Mouse (Mus musculus) embryonic facial prominence, embryonic 15.5 days (tissue): ENCODE measurements around the gene Cmas. TPM values are rescaled to one million over a fixed set of nuclear protein-coding genes. Genes with fewer than 3 reads are reported as not detected.

Experiments used
- ATAC-seq: fragments of 200-750 bp; cut with Nextera tagmentation; 2 replicates; pipeline ENCODE4 v1.8.0; 2017; ENCODE audit warnings: low read depth, moderate TSS enrichment; ENCODE audit not compliant: insufficient number of reproducible peaks, low FRiP score, low TSS enrichment
- H3K27ac ChIP-seq: fragments of 300-500 bp; sonication (generic); replicated peaks from 2 replicates; pipeline ENCODE4 v1.5.1; 2015; ENCODE audit warnings: mild to moderate bottlenecking, inconsistent platforms
- H3K27me3 ChIP-seq: fragments of 300-500 bp; sonication (generic); 2 replicates; pipeline ENCODE4 v1.6.1; 2015; ENCODE audit warnings: inconsistent platforms
- H3K36me3 ChIP-seq: fragments of 300-500 bp; sonication (generic); 2 replicates; pipeline ENCODE4 v1.6.1; 2015; ENCODE audit warnings: mild to moderate bottlenecking, inconsistent platforms
- H3K4me1 ChIP-seq: fragments of 300-500 bp; sonication (generic); 2 replicates; pipeline ENCODE4 v1.6.1; 2015; ENCODE audit warnings: inconsistent platforms
- H3K4me2 ChIP-seq: fragments of 300-500 bp; sonication (generic); replicated peaks from 2 replicates; pipeline ENCODE4 v1.6.1; 2015; ENCODE audit warnings: mild to moderate bottlenecking, inconsistent platforms
- H3K4me3 ChIP-seq: fragments of 300-500 bp; sonication (generic); replicated peaks from 2 replicates; pipeline ENCODE4 v1.5.1; 2015; ENCODE audit warnings: mild to moderate bottlenecking, inconsistent platforms
- H3K9ac ChIP-seq: fragments of 300-500 bp; sonication (generic); 2 replicates; pipeline ENCODE4 v1.6.1; 2015; ENCODE audit warnings: inconsistent platforms
- H3K9me3 ChIP-seq: fragments of 300-500 bp; sonication (generic); replicated peaks from 2 replicates; pipeline ENCODE4 v1.6.1; 2016; ENCODE audit warnings: inconsistent platforms
- WGBS: fragments of 180-500 bp; shearing (Covaris S2); methylation state at CpG from one replicate; pipeline ENCODE4 v1.1.7; 2015; 5-methylcytosine and 5-hydroxymethylcytosine counted together
- polyA plus RNA-seq: library from polyadenylated mRNA; unstranded; fragments of >200 nt; fragmentation: Nextera tagmentation; extraction: Ambion mirVana; gene quantifications from 2 replicates; pipeline ENCODE4 v1.2.1, GENCODE M21; 2015

The Cmas gene
- polyA plus RNA-seq, result 81.9 and 83.5 TPM in 2 replicates

DNA sequence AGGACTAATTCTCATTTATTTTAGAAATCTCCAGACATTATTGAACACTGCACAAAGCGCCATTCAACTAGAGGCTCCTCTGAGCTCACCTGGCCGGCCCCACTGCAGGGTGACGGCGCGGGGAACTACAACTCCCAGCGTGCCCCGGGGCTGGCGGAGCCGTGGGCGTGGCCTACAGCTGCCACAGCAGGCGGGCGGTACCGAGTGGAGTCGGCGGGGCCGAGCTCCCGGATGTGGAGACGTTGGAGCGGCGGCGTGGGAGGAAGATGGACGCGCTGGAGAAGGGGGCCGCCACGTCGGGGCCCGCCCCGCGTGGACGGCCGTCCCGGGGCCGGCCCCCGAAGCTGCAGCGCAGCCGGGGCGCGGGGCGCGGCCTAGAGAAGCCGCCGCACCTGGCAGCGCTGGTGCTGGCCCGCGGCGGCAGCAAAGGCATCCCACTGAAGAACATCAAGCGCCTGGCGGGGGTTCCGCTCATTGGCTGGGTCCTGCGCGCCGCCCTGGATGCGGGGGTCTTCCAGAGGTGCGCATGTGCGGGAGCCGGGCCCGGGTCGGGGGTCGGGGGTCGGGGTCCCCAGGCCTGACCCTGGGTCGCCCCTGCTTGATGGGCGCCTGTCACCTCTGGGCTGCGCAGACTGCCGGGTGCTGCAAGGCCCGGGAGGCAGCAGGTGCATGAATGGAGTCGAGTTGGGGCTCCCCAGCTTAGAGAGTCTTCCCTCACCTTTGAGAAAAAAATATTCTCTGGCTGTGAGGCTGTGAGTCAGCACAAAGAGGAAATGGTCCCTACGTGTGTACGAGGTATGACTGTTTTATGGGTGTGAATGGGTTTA, at the start of gene Cmas:
Cmas (plus strand) TSS at position 180 of the 827 bp plus-strand sequence.
- Histone ChIP-seq H3K9me3 (no peaks in the 10 kb centered on the region), H3K27ac (peak within 1 kb of the TSS; percentile 72), H3K36me3 (0 out of 2 replicates have a peak, but pooled peaks cover 2% of the 10 kb centered on the region), H3K4me1 (peaks cover 13% of the 10 kb centered on the region; the same call in 1 of the 2 replicates), H3K27me3 (peaks cover 15% of the 10 kb centered on the region), H3K9ac (peak within 1 kb of the TSS; percentile 72), H3K4me2 (peak within 1 kb of the TSS; percentile 77), H3K4me3 (peak within 1 kb of the TSS; percentile 73)
- under 1% methylated on average over 54 of the region's 68 CpGs for WGBS
- ATAC-seq, result peak; percentile 96

DNA sequence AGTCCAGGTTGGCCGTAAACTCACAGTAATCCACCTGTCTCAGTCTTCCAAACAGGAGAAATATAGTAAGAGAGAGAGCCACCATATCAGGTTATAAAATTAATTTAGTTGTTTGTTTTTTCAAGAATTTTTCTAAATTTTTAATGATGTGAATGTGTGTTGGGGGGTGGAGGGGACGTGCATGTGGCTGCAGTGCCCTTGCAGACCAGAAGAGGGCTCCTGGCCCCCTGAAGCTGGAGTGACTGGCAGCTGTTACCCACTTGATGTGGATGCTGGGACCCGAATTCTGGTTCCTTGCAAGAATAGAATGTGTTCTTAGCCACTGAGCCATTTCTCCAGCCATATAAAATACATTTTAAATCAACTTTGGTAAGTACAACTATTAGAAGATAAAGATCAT, 49.8 kb upstream of the Cmas start:
- Histone ChIP-seq H3K9me3 (no peaks in the 10 kb centered on the region), H3K4me3 (no peak overlapping the region), H3K4me2 (no peak overlapping the region), H3K27ac (no peak overlapping the region), H3K4me1 (peaks cover 9% of the 10 kb centered on the region), H3K9ac (no peak overlapping the region), H3K36me3 (no peaks in the 10 kb centered on the region), H3K27me3 (no peaks in the 10 kb centered on the region)
- 74% methylated on average over 3 of the region's 3 CpGs for WGBS
- ATAC-seq, result no peak

DNA sequence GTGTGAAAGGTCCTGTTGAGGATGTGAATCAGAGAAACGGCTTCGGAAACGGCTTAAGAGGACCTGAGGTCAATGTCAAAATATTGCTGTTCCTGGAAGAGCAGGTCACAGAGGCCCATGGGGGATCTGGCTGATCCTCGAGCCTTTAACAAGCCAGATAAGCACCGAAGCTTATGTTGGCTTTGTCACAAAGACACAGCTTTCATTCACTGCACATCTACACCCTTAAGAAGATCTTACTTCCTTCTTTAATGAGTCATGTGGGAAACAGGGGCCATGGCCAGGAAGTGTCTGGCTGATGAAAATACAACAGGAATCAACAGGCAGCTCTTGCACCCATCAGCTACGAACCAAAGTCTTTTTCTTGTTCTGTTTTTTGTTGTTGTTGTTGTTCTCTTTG, 48.1 kb upstream of the Cmas start:
- no peak for ATAC-seq
- Histone ChIP-seq H3K36me3 (no peaks in the 10 kb centered on the region), H3K4me1 (no peaks in the 10 kb centered on the region; the same call in 1 of the 2 replicates), H3K4me2 (no peak overlapping the region), H3K9me3 (no peaks in the 10 kb centered on the region), H3K4me3 (no peak overlapping the region), H3K27ac (no peak overlapping the region), H3K9ac (no peak overlapping the region), H3K27me3 (no peaks in the 10 kb centered on the region)
- 71% methylated on average over 6 of the region's 6 CpGs for WGBS

DNA sequence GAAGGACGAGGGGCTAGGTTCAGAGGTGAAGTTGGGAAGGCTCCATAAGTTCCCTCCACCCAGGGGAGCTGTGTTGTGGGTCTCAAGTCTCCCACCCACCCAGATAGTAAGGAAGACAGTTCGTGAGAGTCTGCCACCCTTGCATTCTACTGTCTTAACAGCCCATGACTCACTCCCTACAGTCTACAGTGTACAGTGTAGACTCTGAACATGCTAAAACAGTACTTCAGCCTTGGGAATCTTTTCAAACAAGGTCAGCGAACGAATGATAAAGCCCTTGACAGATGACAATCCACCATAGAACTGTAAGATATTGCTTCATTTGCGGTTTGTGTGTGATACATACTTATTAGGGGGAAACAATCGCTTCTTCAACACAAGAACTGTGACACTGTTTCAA, 45.8 kb upstream of the Cmas start:
- no peak overlapping the region for H3K9ac ChIP-seq
- WGBS, result 78% methylated on average over 6 of the region's 6 CpGs
- no peak overlapping the region for H3K4me2 ChIP-seq
- ATAC-seq, result no peak
- H3K4me1 ChIP-seq, result no peaks in the 10 kb centered on the region; the same call in 1 of the 2 replicates
- no peaks in the 10 kb centered on the region for H3K36me3 ChIP-seq
- H3K27me3 ChIP-seq, result no peaks in the 10 kb centered on the region
- no peaks in the 10 kb centered on the region for H3K9me3 ChIP-seq
- no peak overlapping the region; the same call in 1 of the 2 replicates for H3K27ac ChIP-seq
- no peak overlapping the region for H3K4me3 ChIP-seq

DNA sequence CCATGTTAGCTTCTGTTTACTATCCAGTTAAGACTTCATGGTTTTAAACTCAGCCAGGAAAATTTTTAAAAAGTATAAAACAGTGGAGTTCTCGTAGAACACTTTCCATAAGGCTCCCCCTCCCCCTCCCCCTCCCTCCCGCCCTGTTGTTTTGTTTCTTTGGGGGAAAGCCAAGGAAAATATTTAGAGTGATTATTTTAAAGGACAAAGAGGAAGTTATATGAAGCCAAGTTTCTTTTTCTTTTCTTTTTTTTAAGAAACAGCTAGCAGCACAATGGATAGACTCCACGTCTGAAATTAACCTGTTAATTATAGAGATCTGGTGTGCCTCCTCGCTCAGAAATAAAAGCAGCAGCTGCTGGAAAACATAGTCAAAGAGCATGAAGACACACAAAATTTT, 45.4 kb upstream of the Cmas start:
- H3K9ac ChIP-seq, result no peak overlapping the region
- H3K27me3 ChIP-seq, result no peaks in the 10 kb centered on the region
- 0 out of 2 replicates have a peak overlapping the region, but pooled peaks have one; percentile 22 for H3K27ac ChIP-seq
- no peaks in the 10 kb centered on the region; the same call in 1 of the 2 replicates for H3K9me3 ChIP-seq
- H3K4me2 ChIP-seq, result no peak overlapping the region
- H3K4me3 ChIP-seq, result no peak overlapping the region
- no peak for ATAC-seq
- WGBS, result 26% methylated on average over 4 of the region's 4 CpGs
- no peaks in the 10 kb centered on the region for H3K36me3 ChIP-seq
- H3K4me1 ChIP-seq, result no peaks in the 10 kb centered on the region; the same call in 1 of the 2 replicates

DNA sequence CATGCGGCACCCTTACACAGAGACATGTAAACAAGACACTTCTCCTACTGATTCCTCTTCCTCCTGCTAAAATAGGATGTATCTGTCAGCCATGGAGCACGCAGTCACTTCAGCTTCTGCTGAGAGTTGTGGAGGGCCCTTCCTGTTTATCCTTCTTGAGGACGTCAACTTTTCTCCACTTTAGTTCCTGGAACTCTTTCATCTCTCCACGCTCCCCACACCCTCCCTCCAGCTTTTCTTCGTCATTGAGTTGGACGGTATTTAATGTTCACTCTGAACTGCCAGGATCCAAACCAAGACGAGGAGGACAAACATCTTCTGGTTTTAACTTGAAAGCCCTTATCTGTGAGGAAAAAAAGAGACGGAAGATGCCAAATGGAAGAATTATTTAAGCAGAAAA, 41.5 kb upstream of the Cmas start:
- H3K9me3 ChIP-seq, result no peaks in the 10 kb centered on the region; the same call in 1 of the 2 replicates
- H3K9ac ChIP-seq, result no peak overlapping the region
- no peak overlapping the region for H3K4me3 ChIP-seq
- ATAC-seq, result no peak
- H3K4me1 ChIP-seq, result no peaks in the 10 kb centered on the region; the same call in 1 of the 2 replicates
- 77% methylated on average over 8 of the region's 8 CpGs for WGBS
- no peaks in the 10 kb centered on the region for H3K27me3 ChIP-seq
- no peak overlapping the region for H3K4me2 ChIP-seq
- no peaks in the 10 kb centered on the region for H3K36me3 ChIP-seq
- no peak overlapping the region for H3K27ac ChIP-seq

DNA sequence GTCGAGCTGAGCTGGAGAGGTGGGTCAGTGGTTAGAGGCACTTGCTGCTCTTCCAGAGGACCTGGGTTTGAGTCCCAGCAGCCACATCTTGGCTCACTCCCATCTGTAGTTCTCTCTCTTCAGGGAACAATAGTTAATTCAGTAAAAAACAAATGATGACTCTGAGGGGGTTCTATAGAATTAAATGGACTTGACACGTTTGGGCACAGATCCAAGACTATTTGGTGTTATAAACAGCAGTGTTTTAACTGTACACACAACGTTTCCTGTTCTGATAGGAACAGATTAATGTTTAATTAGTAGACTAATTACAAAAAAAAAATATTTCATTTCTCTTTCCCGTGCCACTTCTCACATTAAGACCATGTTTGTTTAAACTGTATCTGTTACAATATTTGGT, 39.3 kb upstream of the Cmas start:
- no peaks in the 10 kb centered on the region; the same call in 1 of the 2 replicates for H3K4me1 ChIP-seq
- 72% methylated on average over 4 of the region's 4 CpGs for WGBS

DNA sequence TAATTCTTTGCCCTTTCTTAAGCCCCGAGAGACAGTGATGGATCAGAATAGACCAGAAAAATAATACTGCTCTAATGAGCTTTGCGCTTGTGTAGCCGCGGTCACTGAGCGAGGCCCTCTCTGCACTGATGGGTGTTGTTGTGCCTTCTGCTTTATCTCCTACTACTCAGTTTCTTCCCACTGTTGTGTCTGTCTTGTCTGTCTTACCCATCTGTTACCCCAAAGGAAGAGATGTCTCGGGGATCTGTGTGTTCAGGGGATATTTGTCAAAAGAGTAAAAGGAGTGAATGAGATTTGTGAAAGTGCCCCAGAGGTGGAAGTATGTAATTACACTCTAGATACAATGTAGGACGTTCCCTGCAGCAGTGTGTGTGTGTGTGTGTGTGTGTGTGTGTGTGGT, 38.3 kb upstream of the Cmas start:
- no peak overlapping the region for H3K27ac ChIP-seq
- no peaks in the 10 kb centered on the region for H3K27me3 ChIP-seq
- H3K9me3 ChIP-seq, result no peaks in the 10 kb centered on the region; the same call in 1 of the 2 replicates
- ATAC-seq, result no peak
- WGBS, result 63% methylated on average over 7 of the region's 7 CpGs
- H3K4me1 ChIP-seq, result no peaks in the 10 kb centered on the region
- H3K4me3 ChIP-seq, result no peak overlapping the region
- H3K4me2 ChIP-seq, result no peak overlapping the region
- no peaks in the 10 kb centered on the region for H3K36me3 ChIP-seq
- H3K9ac ChIP-seq, result no peak overlapping the region

More for the DNA sequence above, 39.3 kb upstream of the Cmas start:
- Histone ChIP-seq H3K9me3 (no peaks in the 10 kb centered on the region; the same call in 1 of the 2 replicates), H3K27me3 (no peaks in the 10 kb centered on the region), H3K4me2 (no peak overlapping the region), H3K27ac (no peak overlapping the region), H3K36me3 (no peaks in the 10 kb centered on the region), H3K4me3 (no peak overlapping the region), H3K9ac (no peak overlapping the region)
- ATAC-seq, result no peak

DNA sequence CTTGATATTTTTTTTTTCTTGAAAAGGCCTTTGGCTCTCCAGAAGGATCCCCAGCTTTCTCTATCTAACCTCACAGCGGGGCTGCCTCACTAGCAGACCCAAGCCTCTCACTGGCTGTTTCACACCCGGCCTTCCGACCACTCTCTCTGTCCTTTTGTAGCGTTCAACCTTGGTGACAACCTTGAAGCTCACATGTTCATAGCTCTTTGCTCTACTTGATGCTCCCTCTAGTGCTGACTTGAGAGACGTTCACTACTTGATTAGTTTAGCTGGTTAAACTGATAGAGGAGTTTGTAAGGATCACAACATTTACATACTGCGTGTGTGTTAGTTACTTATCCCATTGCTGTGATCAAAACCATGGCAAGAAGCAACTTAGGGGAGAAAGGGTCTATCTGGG, 35.8 kb upstream of the Cmas start:
- no peak for ATAC-seq
- no peaks in the 10 kb centered on the region for H3K4me1 ChIP-seq
- no peaks in the 10 kb centered on the region for H3K36me3 ChIP-seq
- 71% methylated on average over 6 of the region's 6 CpGs for WGBS
- no peaks in the 10 kb centered on the region; the same call in 1 of the 2 replicates for H3K9me3 ChIP-seq
- H3K27me3 ChIP-seq, result no peaks in the 10 kb centered on the region
- H3K4me3 ChIP-seq, result no peak overlapping the region
- no peak overlapping the region for H3K9ac ChIP-seq
- H3K27ac ChIP-seq, result no peak overlapping the region
- no peak overlapping the region for H3K4me2 ChIP-seq

DNA sequence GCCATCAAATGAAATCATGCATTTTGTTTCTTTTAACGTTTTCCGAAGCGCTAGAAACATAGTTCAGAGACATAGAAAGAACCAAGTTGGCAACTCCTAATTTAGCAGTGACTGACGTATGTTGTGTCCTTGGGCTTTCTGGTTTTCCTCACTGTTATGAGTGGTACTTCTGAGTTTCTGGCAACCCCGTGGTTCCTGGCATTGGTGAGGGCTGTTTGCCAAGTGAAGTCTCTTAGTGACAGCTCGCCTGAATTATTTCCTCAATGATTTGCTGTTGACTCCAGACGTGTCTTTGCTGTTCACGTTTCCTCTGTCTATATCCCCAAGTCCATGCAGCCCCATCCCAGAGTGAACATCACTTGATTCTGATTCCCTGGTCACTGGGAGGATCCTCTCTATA, 34.8 kb upstream of the Cmas start:
- Histone ChIP-seq H3K9ac (no peak overlapping the region), H3K4me2 (no peak overlapping the region), H3K27ac (no peak overlapping the region), H3K27me3 (no peaks in the 10 kb centered on the region), H3K36me3 (no peaks in the 10 kb centered on the region), H3K4me1 (no peaks in the 10 kb centered on the region), H3K9me3 (no peaks in the 10 kb centered on the region), H3K4me3 (no peak overlapping the region)
- WGBS, result 83% methylated on average over 8 of the region's 8 CpGs
- no peak for ATAC-seq

DNA sequence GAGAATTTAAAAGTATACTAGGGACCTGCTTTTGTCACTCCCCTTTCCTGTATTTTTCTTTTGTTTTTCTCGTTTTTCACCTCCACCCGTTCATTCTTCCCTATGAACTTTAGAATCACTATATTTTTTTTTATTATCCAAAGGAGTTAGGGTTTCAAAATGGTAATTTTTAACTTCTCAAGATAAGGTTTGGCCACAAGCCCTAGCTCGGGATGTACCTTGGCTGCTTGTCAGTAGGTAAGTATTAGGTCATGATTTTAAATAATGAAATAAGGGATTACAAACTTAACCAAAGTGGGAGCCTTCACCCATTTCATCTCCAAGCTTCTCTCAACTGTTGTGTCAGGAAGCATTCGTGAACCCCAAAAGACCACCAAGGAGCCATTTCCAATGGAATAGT, 30.5 kb upstream of the Cmas start:
- H3K27me3 ChIP-seq, result no peaks in the 10 kb centered on the region
- H3K4me1 ChIP-seq, result no peaks in the 10 kb centered on the region
- no peak overlapping the region for H3K9ac ChIP-seq
- ATAC-seq, result no peak
- no peak overlapping the region for H3K4me3 ChIP-seq
- no peak overlapping the region for H3K4me2 ChIP-seq
- H3K36me3 ChIP-seq, result no peaks in the 10 kb centered on the region
- no peaks in the 10 kb centered on the region for H3K9me3 ChIP-seq
- WGBS, result 80% methylated on average over 4 of the region's 4 CpGs
- H3K27ac ChIP-seq, result no peak overlapping the region
